Mouse (Mus musculus): ENCODE measurements around the gene Myo6.

DNA sequence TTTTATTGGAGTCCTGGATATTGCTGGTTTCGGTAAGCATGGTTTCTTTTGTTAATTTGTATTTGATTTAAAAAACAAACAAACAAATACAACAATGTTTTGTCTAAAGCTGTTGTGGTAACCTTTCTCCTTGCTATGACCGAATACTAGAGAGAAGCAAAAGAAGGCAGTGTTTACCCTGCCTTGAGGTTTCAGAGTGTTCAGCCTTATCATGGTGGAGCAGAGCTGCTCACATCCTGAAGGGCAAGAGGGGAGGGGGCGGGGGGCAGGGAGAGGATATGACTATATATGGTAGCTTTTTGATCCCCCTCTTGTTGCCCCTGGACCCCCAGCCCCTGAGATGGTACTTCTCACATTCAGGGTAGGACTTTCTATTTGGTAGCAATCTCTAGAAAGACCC, 96.1 kb downstream of the Myo6 start:
- TF ChIP-seq CTCF (IDR thresholded peaks at IDR 0.05; ENCODE audit: insufficient read depth, low read length) (no peak), POLR2A (IDR thresholded peaks at IDR 0.05; ENCODE audit: borderline replicate concordance, extremely low read depth, low read depth, low read length) (no peak)

Data from lung, adult 2 months (tissue).